Mouse (Mus musculus) left cerebral cortex, adult 8-10 months (tissue): ENCODE data around the gene Tyw1. TPM values are rescaled to one million over a fixed set of nuclear protein-coding genes. Genes with fewer than 3 reads are reported as not detected.

Source experiments
- DNase-seq, 2 experiments: peaks; one replicate each; pipeline ENCODE4 v3.0.0; 2022; ENCODE audit warnings: low spot score in 2 of 2
- total RNA-seq, 4 experiments: library from RNA; stranded (reverse); gene quantifications; 2 replicates each; pipeline ENCODE4 v1.2.4; 2022

The Tyw1 gene
- total RNA-seq, 4 experiments from 2014 or later = 15.5 to 19.7 (median 16.5) TPM

GRCm38 (mm10) chr5:130263454-130263853 is 8.0 kb downstream of the Tyw1 start:
- DNase-seq = no peak

GRCm38 (mm10) chr5:130264433-130265005 is 9.1 kb downstream of the Tyw1 start:
- no peak for DNase-seq

- DNase-seq = no peak
These were observed 11.2 kb downstream of the Tyw1 start for GRCm38 (mm10) chr5:130266651-130267050.

- DNase-seq = no peak
These were observed 11.9 kb downstream of the Tyw1 start for GRCm38 (mm10) chr5:130267316-130267715.

GRCm38 (mm10) chr5:130268976-130269375 is 13.6 kb downstream of the Tyw1 start:
- DNase-seq = no peak

GRCm38 (mm10) chr5:130272344-130272743 is 16.9 kb downstream of the Tyw1 start:
- no peak for DNase-seq

- DNase-seq = no peak
These were observed 17.6 kb downstream of the Tyw1 start for GRCm38 (mm10) chr5:130273046-130273445.

GRCm38 (mm10) chr5:130275509-130275908 is 20.1 kb downstream of the Tyw1 start:
- DNase-seq = no peak

- no peak for DNase-seq
These were observed 22.6 kb downstream of the Tyw1 start for GRCm38 (mm10) chr5:130278011-130278472.

- DNase-seq = no peak
These were observed 27.8 kb downstream of the Tyw1 start for GRCm38 (mm10) chr5:130283079-130283732.

- DNase-seq = no peak
These were observed 32.7 kb downstream of the Tyw1 start for GRCm38 (mm10) chr5:130288106-130288505.

GRCm38 (mm10) chr5:130290242-130290641 is 34.8 kb downstream of the Tyw1 start:
- DNase-seq = no peak

- DNase-seq = peak in 1 of 2 experiments; percentile 37
These were observed 35.4 kb downstream of the Tyw1 start for GRCm38 (mm10) chr5:130290775-130291174.

GRCm38 (mm10) chr5:130292976-130293375 is 37.6 kb downstream of the Tyw1 start:
- no peak for DNase-seq

GRCm38 (mm10) chr5:130293941-130294340 is 38.5 kb downstream of the Tyw1 start:
- DNase-seq = no peak

- DNase-seq = no peak
These were observed 39.2 kb downstream of the Tyw1 start for GRCm38 (mm10) chr5:130294598-130294997.

- no peak for DNase-seq
These were observed 40.7 kb downstream of the Tyw1 start for GRCm38 (mm10) chr5:130296071-130296470.

GRCm38 (mm10) chr5:130298831-130299460 is 43.5 kb downstream of the Tyw1 start:
- no peak for DNase-seq

GRCm38 (mm10) chr5:130299526-130299925 is 44.1 kb downstream of the Tyw1 start:
- no peak for DNase-seq

- DNase-seq = no peak
These were observed 48.2 kb downstream of the Tyw1 start for GRCm38 (mm10) chr5:130303611-130304010.

- DNase-seq = no peak
These were observed 52.5 kb downstream of the Tyw1 start for GRCm38 (mm10) chr5:130307921-130308320.

- no peak for DNase-seq
These were observed 54.7 kb downstream of the Tyw1 start for GRCm38 (mm10) chr5:130310077-130310476.

- no peak for DNase-seq
These were observed 55.4 kb downstream of the Tyw1 start for GRCm38 (mm10) chr5:130310827-130311226.
